In the genomic region with DNA sequence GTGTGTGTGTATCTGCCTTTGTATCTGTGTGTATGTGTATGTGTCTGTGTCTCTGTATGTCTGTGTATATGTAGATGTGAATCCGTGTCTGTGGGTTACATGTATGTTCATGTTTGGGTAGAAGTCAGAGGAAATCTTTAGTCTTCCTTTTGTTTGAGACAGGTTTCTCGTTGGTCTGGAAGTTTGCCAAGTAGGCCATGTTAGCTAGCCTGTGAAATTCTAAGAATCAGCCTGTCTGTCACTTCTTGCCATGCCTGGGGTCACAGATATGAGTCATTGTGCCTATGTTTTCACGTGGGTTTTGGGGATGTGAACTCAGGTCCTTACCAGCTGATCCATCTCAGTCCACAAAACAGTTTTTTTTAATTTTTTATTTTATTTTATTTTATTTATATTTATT, we compare ENCODE assay signal across 15 mouse cellular contexts.
DNase-seq lines count a peak whose midpoint lies in the region; ATAC-seq and TF ChIP-seq lines count a peak whose summit lies in the region.
"Had no signal": no experiment of that assay in that cellular context is flagged by ENCODE, and none has a peak within 500 bp of the region (broad histone marks: within the 10 kb centered on the region; RNA-seq: fewer than 3 reads in every experiment).

No protein-coding gene starts in this region.

- no peak for ATAC-seq in midbrain, embryonic 14.5 days (ENCODE audit: low FRiP score, low TSS enrichment)
- ATAC-seq: Patski had no signal

- H3K4me1 ChIP-seq in MEL (ENCODE audit: control insufficient read depth in 1 of 2, insufficient read depth in 2 of 2, low read length in 2 of 2): no peaks in the 10 kb centered on the region
- peaks cover 46% of the 10 kb centered on the region for H3K4me1 ChIP-seq in midbrain, embryonic 14.5 days (ENCODE audit: control insufficient read depth, insufficient read depth, low read length)
- H3K4me1 ChIP-seq: embryonic facial prominence, embryonic 13.5 days; liver, embryonic 15.5 days had no signal

- H3K27me3 ChIP-seq in MEL (ENCODE audit: control insufficient read depth in 1 of 2, insufficient read depth in 2 of 2, low read length in 2 of 2): no peaks in the 10 kb centered on the region
- no peaks in the 10 kb centered on the region for H3K27me3 ChIP-seq in midbrain, embryonic 14.5 days (ENCODE audit: control insufficient read depth, insufficient read depth, low read length)
- H3K27me3 ChIP-seq: embryonic facial prominence, embryonic 13.5 days; liver, embryonic 15.5 days; neural tube, embryonic 12.5 days had no signal

- no peak overlapping the region for H3K4me2 ChIP-seq in midbrain, embryonic 14.5 days (ENCODE audit: low read length)
- H3K4me2 ChIP-seq: embryonic facial prominence, embryonic 13.5 days; liver, embryonic 15.5 days; neural tube, embryonic 12.5 days had no signal

- H3K79me2 ChIP-seq in MEL (ENCODE audit: control insufficient read depth, insufficient read depth, low read length, poor library complexity): no peaks in the 10 kb centered on the region

- H3K36me3 ChIP-seq in MEL (ENCODE audit: control insufficient read depth in 1 of 2, insufficient read depth in 2 of 2, low read length in 2 of 2): no peaks in the 10 kb centered on the region
- no peaks in the 10 kb centered on the region for H3K36me3 ChIP-seq in midbrain, embryonic 14.5 days (ENCODE audit: control insufficient read depth, insufficient read depth, low read length)
- H3K36me3 ChIP-seq: embryonic facial prominence, embryonic 13.5 days; heart, embryonic 10.5 days; liver, embryonic 15.5 days; neural tube, embryonic 12.5 days had no signal

- H3K27ac ChIP-seq in MEL (ENCODE audit: control insufficient read depth, low read depth, low read length): no peak overlapping the region
- peak overlapping the region; percentile 53; the same call in 1 of the 2 replicates for H3K27ac ChIP-seq in midbrain, embryonic 14.5 days (replicated peaks; ENCODE audit: low read depth, low read length)
- H3K27ac ChIP-seq: embryonic facial prominence, embryonic 13.5 days; heart, embryonic 10.5 days; liver, embryonic 15.5 days; neural tube, embryonic 12.5 days had no signal

- no peaks in the 10 kb centered on the region for H3K9me3 ChIP-seq in MEL (replicated peaks; ENCODE audit: insufficient read depth, low read length)
- H3K9me3 ChIP-seq in midbrain, embryonic 14.5 days (ENCODE audit: control insufficient read depth, low read length): no peaks in the 10 kb centered on the region
- H3K9me3 ChIP-seq: embryonic facial prominence, embryonic 13.5 days; heart, embryonic 10.5 days; liver, embryonic 15.5 days; neural tube, embryonic 12.5 days had no signal

- no peak for TF ChIP-seq CTCF in MEL (IDR thresholded peaks at IDR 0.05 in 2 of 3, conservative IDR thresholded peaks at IDR 0.05 in 1 of 3; ENCODE audit: control insufficient read depth in 1 of 3, insufficient read depth in 1 of 3, low read depth in 2 of 3, low read length in 3 of 3, poor library complexity in 1 of 3, severe bottlenecking in 1 of 3)

- H3K4me3 ChIP-seq in MEL (ENCODE audit: control insufficient read depth in 1 of 2, insufficient read depth in 1 of 2, low read depth in 2 of 2, low read length in 2 of 2): no peak overlapping the region
- no peak overlapping the region for H3K4me3 ChIP-seq in midbrain, embryonic 14.5 days (replicated peaks; ENCODE audit: low read depth, low read length)
- H3K4me3 ChIP-seq: embryonic facial prominence, embryonic 13.5 days; heart, embryonic 10.5 days; liver, embryonic 15.5 days; neural tube, embryonic 12.5 days had no signal

- TF ChIP-seq EP300 in MEL (IDR thresholded peaks at IDR 0.05; ENCODE audit: low read depth in 1 of 2, low read length in 2 of 2): no peak

- no peak for TF ChIP-seq RAD21 in MEL (IDR thresholded peaks at IDR 0.05; ENCODE audit: low read depth, low read length)

- TF ChIP-seq POLR2A in MEL (IDR thresholded peaks at IDR 0.05; ENCODE audit: control insufficient read depth in 1 of 2, insufficient read depth in 1 of 2, low read depth in 1 of 2, low read length in 2 of 2, poor library complexity in 1 of 2): no peak

- peak; percentile 77 to 84 for DNase-seq in cerebellum, postnatal 10 days
- DNase-seq in cerebellum, adult 11 months: no peak
- DNase-seq in kidney, postnatal 10 days: peak; percentile 8
- DNase-seq in kidney, postnatal 25 days: no peak
- DNase-seq in MEL (ENCODE audit: low read depth, low spot score): peak; percentile 25
- DNase-seq in midbrain, embryonic 14.5 days: peak; percentile 64
- DNase-seq in gastrocnemius, adult 18-20 months (ENCODE audit: low spot score): no peak
- DNase-seq in heart, postnatal 25 days (ENCODE audit: low spot score): no peak
- DNase-seq: adrenal gland, adult 8-10 months; right cerebral cortex, postnatal 14 days had no signal

- intact Hi-C loops in heart, postnatal 25 days (cut with DNase I): no loop called here

- H3K9ac ChIP-seq in MEL (ENCODE audit: control insufficient read depth, low read depth, low read length, poor library complexity, severe bottlenecking): no peak overlapping the region
- no peak overlapping the region for H3K9ac ChIP-seq in midbrain, embryonic 14.5 days (replicated peaks; ENCODE audit: low read length)
- H3K9ac ChIP-seq: embryonic facial prominence, embryonic 13.5 days; liver, embryonic 15.5 days; neural tube, embryonic 12.5 days had no signal

- 54% methylated on average over 3 of the region's 3 CpGs for WGBS in midbrain, embryonic 14.5 days

TF ChIP-seq in MEL, 35 proteins besides CTCF, POLR2A, EP300 and RAD21:
- TF ChIP-seq MXI1 (IDR thresholded peaks at IDR 0.05; ENCODE audit: low read depth, low read length) (no peak), TAL1 (IDR thresholded peaks at IDR 0.05; ENCODE audit: low read length) (no peak), USF1 (IDR thresholded peaks at IDR 0.05; ENCODE audit: low read depth, low read length) (no peak), CHD1 (IDR thresholded peaks at IDR 0.05; ENCODE audit: low read depth, low read length) (no peak), MEF2A (IDR thresholded peaks at IDR 0.05; ENCODE audit: extremely low read depth, insufficient replicate concordance, low read depth, low read length, poor library complexity, severe bottlenecking) (no peak), TCF12 (IDR thresholded peaks at IDR 0.05; ENCODE audit: low read depth, low read length) (no peak), SIN3A (IDR thresholded peaks at IDR 0.05; ENCODE audit: low read length) (no peak)

Comparison
In these comparisons a context has a peak if more than half of its experiments do, and no peak if none do; other contexts are left out.
1. DNase-seq: peak in cerebellum, postnatal 10 days (2 of 2), kidney, postnatal 10 days (single experiment), MEL (single experiment) and midbrain, embryonic 14.5 days (single experiment); none in cerebellum, adult 11 months (single experiment), kidney, postnatal 25 days (0 of 2), gastrocnemius, adult 18-20 months (single experiment) and heart, postnatal 25 days (single experiment).